Mouse (Mus musculus): ENCODE measurements around the gene Olfr1052.
"Not testable (repeated sequence)": the region's sequence is repeated elsewhere in the genome, so short reads cannot be mapped to it uniquely, and the experiment has no call there.

Gene Olfr1052

DNA sequence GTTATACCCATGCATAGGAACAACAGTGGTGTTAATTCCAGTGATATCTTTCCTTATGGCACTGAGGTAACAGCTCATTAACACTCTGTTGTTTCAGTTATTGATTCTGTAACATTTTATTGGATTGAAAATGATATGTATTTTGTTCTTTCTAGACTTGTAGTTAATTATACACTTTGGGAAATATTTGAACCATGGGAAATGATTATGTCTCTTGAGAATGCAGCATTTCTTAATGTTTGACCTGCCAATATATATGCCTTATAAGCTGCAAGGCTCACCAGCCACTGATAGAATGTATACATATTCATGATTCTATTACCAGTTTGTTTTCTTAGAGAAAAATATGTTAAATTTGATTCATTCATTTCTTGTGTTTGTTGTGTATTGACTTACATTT is at the start of gene Olfr1052:
Gene Olfr1052, plus strand, starts transcription at position 301 of the 400 bp plus-strand sequence.
- no peak for DNase-seq

GRCm38 (mm10) chr2:86258228-86258627 is 34.0 kb upstream of the Olfr1052 start, which contains the start of gene Olfr1049:
TSS of gene Olfr1049 (minus strand) at chr2:86258328.
- DNase-seq = not testable (repeated sequence)

DNA sequence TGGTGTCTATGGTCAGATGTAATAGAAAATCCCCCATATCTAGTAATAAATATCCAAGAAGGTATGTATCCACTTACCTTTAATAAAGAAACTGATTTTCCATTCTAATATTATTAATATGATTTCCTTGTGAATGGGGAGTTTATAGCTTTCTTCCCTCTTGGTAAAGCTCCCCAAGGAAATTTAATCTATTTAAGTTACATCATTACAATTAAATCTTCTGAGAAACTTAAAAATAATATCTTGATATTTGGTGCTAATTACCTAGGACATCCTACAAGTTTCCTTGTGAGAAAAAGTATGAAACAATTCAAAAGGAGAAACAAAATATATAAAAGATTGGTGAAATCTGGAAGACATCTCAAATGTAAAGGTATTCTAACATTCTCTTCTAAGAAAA is 13.3 kb upstream of the Olfr1052 start, which contains the start of gene Olfr1051:
Gene Olfr1051, minus strand, starts transcription at position 101 of the 400 bp plus-strand sequence.
- not testable (repeated sequence) for DNase-seq

GRCm38 (mm10) chr2:86315184-86315583 is 22.9 kb downstream of the Olfr1052 start, which contains the start of gene Olfr1053:
TSS of gene Olfr1053 (minus strand) at chr2:86315284.
- DNase-seq = no peak

- no peak for DNase-seq
These were observed 43.1 kb downstream of the Olfr1052 start, which contains the start of gene Olfr1054 for GRCm38 (mm10) chr2:86335333-86335732. TSS of gene Olfr1054 (minus strand) at chr2:86335433.

All from cerebellum, postnatal 14 days (tissue).